In genomic region chr8:119424199-119424733, GRCm38 (mm10) we compare ENCODE assay signal across 11 mouse cellular contexts. TPM values are rescaled to one million over a fixed set of nuclear protein-coding genes. Genes with fewer than 3 reads are reported as not detected.
DNase-seq lines count a peak whose midpoint lies in the region; ATAC-seq and TF ChIP-seq lines count a peak whose summit lies in the region.
"Had no signal": no experiment of that assay in that cellular context is flagged by ENCODE, and none has a peak within 500 bp of the region (broad histone marks: within the 10 kb centered on the region; RNA-seq: fewer than 3 reads in every experiment).

No protein-coding gene starts in this region.

- WGBS in forebrain, embryonic 16.5 days: 81% methylated on average over 10 of the region's 10 CpGs
- WGBS in forebrain, embryonic 13.5 days: 88% methylated on average over 10 of the region's 10 CpGs
- 75% methylated on average over 10 of the region's 10 CpGs for WGBS in lung, embryonic 15.5 days
- 80% methylated on average over 10 of the region's 10 CpGs for WGBS in kidney, embryonic 14.5 days

- peaks cover 8% of the 10 kb centered on the region for H3K4me1 ChIP-seq in forebrain, embryonic 16.5 days (replicated peaks; ENCODE audit: control insufficient read depth, insufficient read depth, low read length)
- H3K4me1 ChIP-seq in forebrain, embryonic 13.5 days: 0 out of 2 replicates have a peak, but pooled peaks cover 2% of the 10 kb centered on the region
- H3K4me1 ChIP-seq in lung, embryonic 15.5 days: peaks cover 24% of the 10 kb centered on the region
- peaks cover 19% of the 10 kb centered on the region for H3K4me1 ChIP-seq in kidney, embryonic 14.5 days (ENCODE audit: control insufficient read depth, insufficient read depth, low read length)

- H3K9me3 ChIP-seq in forebrain, embryonic 16.5 days (ENCODE audit: control insufficient read depth, low read length): no peaks in the 10 kb centered on the region
- no peaks in the 10 kb centered on the region for H3K9me3 ChIP-seq in forebrain, embryonic 13.5 days (replicated peaks)
- H3K9me3 ChIP-seq in lung, embryonic 15.5 days: no peaks in the 10 kb centered on the region
- H3K9me3 ChIP-seq in kidney, embryonic 14.5 days (ENCODE audit: control insufficient read depth, low read length): no peaks in the 10 kb centered on the region
- H3K9me3 ChIP-seq: hindbrain, embryonic 15.5 days had no signal

- no peak overlapping the region for H3K4me3 ChIP-seq in forebrain, embryonic 16.5 days (replicated peaks; ENCODE audit: low read length)
- no peak overlapping the region for H3K4me3 ChIP-seq in forebrain, embryonic 13.5 days
- no peak overlapping the region for H3K4me3 ChIP-seq in lung, embryonic 15.5 days
- H3K4me3 ChIP-seq in kidney, embryonic 14.5 days (ENCODE audit: low read length): no peak overlapping the region
- H3K4me3 ChIP-seq in myocyte: no peak overlapping the region
- H3K4me3 ChIP-seq: hindbrain, embryonic 15.5 days had no signal

- no peak overlapping the region for H3K4me2 ChIP-seq in forebrain, embryonic 16.5 days (ENCODE audit: low read length)
- no peak overlapping the region for H3K4me2 ChIP-seq in forebrain, embryonic 13.5 days
- H3K4me2 ChIP-seq in lung, embryonic 15.5 days: no peak overlapping the region
- H3K4me2 ChIP-seq in kidney, embryonic 14.5 days (replicated peaks; ENCODE audit: low read depth, low read length): no peak overlapping the region
- peak overlapping the region; percentile 16 for H3K4me2 ChIP-seq in myocyte (ENCODE audit: low read depth)
- H3K4me2 ChIP-seq: hindbrain, embryonic 15.5 days had no signal

- no peak overlapping the region for H3ac ChIP-seq in myocyte (ENCODE audit: control insufficient read depth, insufficient read length)

- no peaks in the 10 kb centered on the region for H3K36me3 ChIP-seq in forebrain, embryonic 16.5 days (ENCODE audit: control insufficient read depth, insufficient read depth)
- H3K36me3 ChIP-seq in forebrain, embryonic 13.5 days (ENCODE audit: poor library complexity, severe bottlenecking): no peaks in the 10 kb centered on the region
- no peaks in the 10 kb centered on the region for H3K36me3 ChIP-seq in lung, embryonic 15.5 days
- no peaks in the 10 kb centered on the region for H3K36me3 ChIP-seq in kidney, embryonic 14.5 days (ENCODE audit: control insufficient read depth, insufficient read depth, low read length)
- H3K36me3 ChIP-seq in myocyte (ENCODE audit: control insufficient read depth, insufficient read depth): no peaks in the 10 kb centered on the region
- H3K36me3 ChIP-seq: hindbrain, embryonic 15.5 days had no signal

- ATAC-seq in forebrain, embryonic 16.5 days: no peak
- no peak for ATAC-seq in forebrain, embryonic 13.5 days
- no peak for ATAC-seq in lung, embryonic 15.5 days (ENCODE audit: borderline replicate concordance, extremely low read depth, low FRiP score, low TSS enrichment)
- ATAC-seq in kidney, embryonic 14.5 days (ENCODE audit: low FRiP score, low TSS enrichment): no peak

- no peak for DNase-seq in lung, adult 18-20 months
- no peak for DNase-seq in adrenal gland, postnatal 10 days
- no peak for DNase-seq in layer of hippocampus, adult 9-10 months (ENCODE audit: low spot score)
- DNase-seq: cerebellum, adult 11-12 months had no signal

- H3K27me3 ChIP-seq in forebrain, embryonic 16.5 days (replicated peaks; ENCODE audit: control insufficient read depth, insufficient read depth, low read length): no peaks in the 10 kb centered on the region
- H3K27me3 ChIP-seq in forebrain, embryonic 13.5 days: no peaks in the 10 kb centered on the region
- H3K27me3 ChIP-seq in lung, embryonic 15.5 days: no peaks in the 10 kb centered on the region
- no peaks in the 10 kb centered on the region for H3K27me3 ChIP-seq in kidney, embryonic 14.5 days (ENCODE audit: control insufficient read depth, insufficient read depth, low read length)
- H3K27me3 ChIP-seq in myocyte (ENCODE audit: control insufficient read depth, insufficient read depth, insufficient read length): no peaks in the 10 kb centered on the region
- H3K27me3 ChIP-seq: hindbrain, embryonic 15.5 days had no signal

- H3K27ac ChIP-seq in forebrain, embryonic 16.5 days (ENCODE audit: low read length): 0 out of 2 replicates have a peak overlapping the region, but pooled peaks have one; percentile 11
- no peak overlapping the region for H3K27ac ChIP-seq in forebrain, embryonic 13.5 days
- peak overlapping the region; percentile 72 for H3K27ac ChIP-seq in lung, embryonic 15.5 days
- H3K27ac ChIP-seq in kidney, embryonic 14.5 days (ENCODE audit: low read depth, low read length): peak overlapping the region; percentile 55
- H3K27ac ChIP-seq: hindbrain, embryonic 15.5 days had no signal

- no peaks in the 10 kb centered on the region for H3K79me2 ChIP-seq in myocyte (ENCODE audit: control insufficient read depth, insufficient read depth)

- TF ChIP-seq POLR2A in myocyte (IDR thresholded peaks at IDR 0.05; ENCODE audit: insufficient read length, low read depth): no peak

- no peak overlapping the region for H3K9ac ChIP-seq in forebrain, embryonic 16.5 days (replicated peaks; ENCODE audit: low read depth, low read length)
- no peak overlapping the region for H3K9ac ChIP-seq in forebrain, embryonic 13.5 days
- no peak overlapping the region for H3K9ac ChIP-seq in lung, embryonic 15.5 days
- H3K9ac ChIP-seq in kidney, embryonic 14.5 days (ENCODE audit: low read depth, low read length): no peak overlapping the region
- H3K9ac ChIP-seq: hindbrain, embryonic 15.5 days had no signal

TF ChIP-seq in myocyte, 11 proteins besides CTCF, POLR2A, EP300 and RAD21:
- TF ChIP-seq USF1 (IDR thresholded peaks at IDR 0.05; ENCODE audit: low read depth) (no peak), MYOG (IDR thresholded peaks at IDR 0.05; ENCODE audit: control insufficient read depth in 1 of 3, insufficient read depth in 1 of 3, insufficient read length in 2 of 3, low read depth in 2 of 3) (no peak), TCF12 (IDR thresholded peaks at IDR 0.05; ENCODE audit: insufficient read depth, poor library complexity, severe bottlenecking) (no peak), CEBPB (IDR thresholded peaks at IDR 0.05; ENCODE audit: insufficient read depth, poor library complexity, severe bottlenecking) (no peak), SRF (IDR thresholded peaks at IDR 0.05; ENCODE audit: control insufficient read depth, insufficient read length, low read depth) (no peak), MYOD1 (IDR thresholded peaks at IDR 0.05; ENCODE audit: control insufficient read depth in 1 of 3, insufficient read length in 2 of 3, low read depth in 2 of 3) (no peak), E2F4 (IDR thresholded peaks at IDR 0.05; ENCODE audit: insufficient read depth) (no peak), REST (IDR thresholded peaks at IDR 0.05; ENCODE audit: insufficient read depth, insufficient read length) (no peak), MAX (IDR thresholded peaks at IDR 0.05; ENCODE audit: low read depth) (no peak), TCF3 (IDR thresholded peaks at IDR 0.05; ENCODE audit: insufficient read length, low read depth) (no peak), POLR2AphosphoS2 (IDR thresholded peaks at IDR 0.05; ENCODE audit: insufficient read length, low read depth) (no peak)

RNA-seq across cellular contexts. Expression of gene Osgin1, which starts 9.7 kb away (rescaled TPM):
- polyA plus RNA-seq in forebrain, embryonic 16.5 days (2015; fragmentation: Nextera tagmentation; extraction: Ambion mirVana): 0.20 TPM in 2 replicates
- 0.14 and 0.37 TPM in 2 replicates for polyA plus RNA-seq in forebrain, embryonic 13.5 days (2015; fragmentation: Nextera tagmentation; extraction: Ambion mirVana)
- 1.0 and 1.7 TPM in 2 replicates for polyA plus RNA-seq in lung, embryonic 15.5 days (2015; fragmentation: Nextera tagmentation; extraction: Ambion mirVana)
- polyA plus RNA-seq in kidney, embryonic 14.5 days (2014; fragmentation: Nextera tagmentation; extraction: Ambion mirVana): 0.71 and 1.2 TPM in 2 replicates
- polyA plus RNA-seq in myocyte (2012; fragmentation: generic; extraction: Trizol): 14.3 TPM
- 10 to 100 TPM; 72.1 to 81.4 TPM for total RNA-seq in adrenal gland, postnatal 10 days (2021)

RNA-seq across cellular contexts. Expression of gene Necab2, which starts 22.3 kb away (rescaled TPM):
- 11.9 and 28.9 TPM in 2 replicates for polyA plus RNA-seq in forebrain, embryonic 16.5 days (2015; fragmentation: Nextera tagmentation; extraction: Ambion mirVana)
- polyA plus RNA-seq in forebrain, embryonic 13.5 days (2015; fragmentation: Nextera tagmentation; extraction: Ambion mirVana): 13.3 and 15.3 TPM in 2 replicates
- 1.4 and 1.6 TPM in 2 replicates for polyA plus RNA-seq in lung, embryonic 15.5 days (2015; fragmentation: Nextera tagmentation; extraction: Ambion mirVana)
- polyA plus RNA-seq in kidney, embryonic 14.5 days (2014; fragmentation: Nextera tagmentation; extraction: Ambion mirVana): 4.6 and 5.0 TPM in 2 replicates
- polyA plus RNA-seq in myocyte (2012; fragmentation: generic; extraction: Trizol): not detected
- 10 to 100 TPM in 1 of 2 experiments, 1 to 10 TPM in 1; 9.4 to 11.9 TPM for total RNA-seq in adrenal gland, postnatal 10 days (2021)
- polyA plus RNA-seq: erythroblast, embryonic 14.5 days had no signal

RNA-seq across cellular contexts. Expression of gene Mlycd, which starts 29.6 kb away (rescaled TPM):
- polyA plus RNA-seq in forebrain, embryonic 16.5 days (2015; fragmentation: Nextera tagmentation; extraction: Ambion mirVana): 13.0 and 13.9 TPM in 2 replicates
- polyA plus RNA-seq in forebrain, embryonic 13.5 days (2015; fragmentation: Nextera tagmentation; extraction: Ambion mirVana): 11.0 and 11.1 TPM in 2 replicates
- 14.8 and 15.8 TPM in 2 replicates for polyA plus RNA-seq in lung, embryonic 15.5 days (2015; fragmentation: Nextera tagmentation; extraction: Ambion mirVana)
- polyA plus RNA-seq in kidney, embryonic 14.5 days (2014; fragmentation: Nextera tagmentation; extraction: Ambion mirVana): 10.8 and 12.1 TPM in 2 replicates
- polyA plus RNA-seq in myocyte (2012; fragmentation: generic; extraction: Trizol): 23.1 TPM
- 10 to 100 TPM; 69.7 to 86.6 TPM for total RNA-seq in adrenal gland, postnatal 10 days (2021)
